Mouse (Mus musculus) erythroblast, embryonic 14.5 days (primary cell): ENCODE measurements around the gene Atpaf2. TPM values are rescaled to one million over a fixed set of nuclear protein-coding genes. Genes with fewer than 3 reads are reported as not detected.

Source experiments
- H3K27me3 ChIP-seq: 2 replicates; pipeline ENCODE4 v1.6.1; 2012; ENCODE audit warnings: inconsistent platforms; ENCODE audit not compliant: control insufficient read depth
- H3K36me3 ChIP-seq: 2 replicates; pipeline ENCODE4 v1.6.1; 2012; ENCODE audit warnings: mild to moderate bottlenecking, inconsistent platforms; ENCODE audit not compliant: control insufficient read depth
- H3K4me1 ChIP-seq: 2 replicates; pipeline ENCODE4 v1.6.1; 2012; ENCODE audit warnings: inconsistent platforms; ENCODE audit not compliant: control insufficient read depth
- H3K4me3 ChIP-seq: replicated peaks from 2 replicates; pipeline ENCODE3; 2012; ENCODE audit warnings: moderate library complexity, mild to moderate bottlenecking, inconsistent platforms
- H3K9me3 ChIP-seq: 2 replicates; pipeline ENCODE4 v1.6.1; 2012; ENCODE audit warnings: low read length, inconsistent platforms, mixed read lengths; ENCODE audit not compliant: control insufficient read depth
- GATA1 ChIP-seq: IDR thresholded peaks from 2 replicates; pipeline ENCODE4 v1.6.1; 2012; ENCODE audit warnings: low read length, inconsistent platforms, mixed read lengths
- TAL1 ChIP-seq: IDR thresholded peaks from 3 replicates; pipeline ENCODE4 v1.6.1; 2012; ENCODE audit warnings: low read length, inconsistent platforms, mixed read lengths
- polyA plus RNA-seq: library from polyadenylated mRNA; stranded (reverse); fragments of >175 nt; gene quantifications from 2 replicates; pipeline ENCODE4 v1.2.3, GENCODE M21; 2012

Atpaf2 gene
- polyA plus RNA-seq, 1 experiment, result 6.1 TPM

DNA sequence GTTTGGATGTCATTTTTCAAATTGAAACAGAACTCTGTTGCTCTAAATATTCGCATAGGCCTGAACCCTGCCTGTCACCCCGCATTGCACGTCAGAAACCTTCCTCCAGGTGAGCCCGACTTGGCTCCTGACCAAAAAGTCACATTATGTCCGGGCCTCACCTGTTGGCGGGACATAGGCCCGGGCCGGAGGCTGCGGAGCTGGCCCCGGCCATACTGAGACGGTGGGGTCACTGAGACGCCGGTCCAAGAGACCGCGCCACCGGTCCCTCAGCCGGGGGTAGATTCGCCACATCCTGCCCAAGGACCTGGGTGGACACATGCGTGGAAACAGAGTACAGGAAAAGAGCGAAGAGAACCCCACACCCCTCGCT lies 1.7 kb downstream of the Atpaf2 start:
- Histone ChIP-seq H3K4me3 (peak overlapping the region; percentile 97), H3K9me3 (no peaks in the 10 kb centered on the region), H3K36me3 (peaks cover 26% of the 10 kb centered on the region), H3K4me1 (peaks cover 50% of the 10 kb centered on the region), H3K27me3 (no peaks in the 10 kb centered on the region)
- no peak for TF ChIP-seq GATA1
- no peak for TF ChIP-seq TAL1

DNA sequence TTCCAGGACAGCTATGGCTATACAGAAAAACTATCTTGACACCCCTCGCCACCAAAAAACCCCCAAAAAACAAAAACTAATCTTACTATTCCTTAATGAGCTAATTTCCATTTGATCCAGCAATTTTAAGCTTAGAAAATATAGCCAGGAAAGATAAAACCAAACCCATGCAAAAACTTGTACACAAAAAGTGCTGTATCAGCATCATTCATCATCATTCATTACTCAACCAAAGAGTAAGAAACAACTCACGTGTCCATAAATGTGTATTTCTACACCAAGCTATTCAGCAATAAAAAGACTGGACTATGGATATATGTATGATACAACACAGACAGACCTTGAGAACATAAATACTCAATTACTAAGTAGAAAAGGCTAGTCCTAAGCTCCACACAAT lies 5.3 kb downstream of the Atpaf2 start:
- Histone ChIP-seq H3K27me3 (no peaks in the 10 kb centered on the region), H3K9me3 (no peaks in the 10 kb centered on the region), H3K36me3 (peaks cover 45% of the 10 kb centered on the region), H3K4me1 (peaks cover 29% of the 10 kb centered on the region), H3K4me3 (no peak overlapping the region)
- TF ChIP-seq GATA1 (no peak), TAL1 (no peak)

DNA sequence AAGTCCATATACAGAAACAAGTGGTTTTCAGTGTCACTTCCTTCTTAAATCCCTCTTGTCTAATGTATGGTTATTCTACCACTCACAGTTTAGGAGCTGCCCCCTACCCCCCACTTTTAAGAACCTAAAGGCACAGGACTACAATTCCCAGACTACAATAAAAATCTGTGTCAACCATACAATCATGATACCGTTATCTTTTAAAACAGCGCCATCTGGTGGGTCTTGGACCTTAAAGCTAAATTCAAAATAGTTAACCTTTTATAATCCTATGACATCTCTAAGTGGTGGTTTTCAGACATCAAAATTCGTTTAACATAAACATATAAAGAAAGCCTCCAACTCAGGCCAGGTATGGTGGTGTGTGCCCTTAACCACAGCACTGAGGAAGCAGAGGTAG lies 6.1 kb downstream of the Atpaf2 start:
- Histone ChIP-seq H3K4me1 (peaks cover 26% of the 10 kb centered on the region), H3K36me3 (peaks cover 52% of the 10 kb centered on the region), H3K27me3 (no peaks in the 10 kb centered on the region), H3K4me3 (no peak overlapping the region), H3K9me3 (no peaks in the 10 kb centered on the region)
- TF ChIP-seq GATA1 (no peak), TAL1 (no peak)

DNA sequence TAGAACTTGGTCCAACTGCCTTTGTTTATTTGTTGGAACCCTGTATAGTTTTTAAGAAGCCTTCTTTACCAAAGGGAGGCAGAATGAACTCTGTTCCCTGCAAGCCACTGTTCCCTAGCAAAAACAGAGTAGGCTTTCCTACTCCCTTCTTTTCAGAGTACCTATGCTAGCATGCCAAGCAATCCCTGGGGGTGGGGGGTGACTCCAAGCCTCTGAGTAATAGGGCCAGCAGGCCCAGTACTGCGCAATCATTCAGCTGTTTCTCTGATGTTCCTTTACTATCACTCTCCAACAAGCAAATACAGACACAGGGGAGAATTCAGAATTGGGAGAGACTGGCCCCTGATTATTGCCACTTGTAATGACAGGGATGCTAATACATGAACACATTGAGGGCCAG lies 11.7 kb downstream of the Atpaf2 start:
- H3K27me3 ChIP-seq, result no peaks in the 10 kb centered on the region
- H3K4me3 ChIP-seq, result no peak overlapping the region
- H3K9me3 ChIP-seq, result no peaks in the 10 kb centered on the region
- TF ChIP-seq TAL1, result no peak
- no peak for TF ChIP-seq GATA1
- H3K36me3 ChIP-seq, result peaks cover 92% of the 10 kb centered on the region
- no peaks in the 10 kb centered on the region for H3K4me1 ChIP-seq

DNA sequence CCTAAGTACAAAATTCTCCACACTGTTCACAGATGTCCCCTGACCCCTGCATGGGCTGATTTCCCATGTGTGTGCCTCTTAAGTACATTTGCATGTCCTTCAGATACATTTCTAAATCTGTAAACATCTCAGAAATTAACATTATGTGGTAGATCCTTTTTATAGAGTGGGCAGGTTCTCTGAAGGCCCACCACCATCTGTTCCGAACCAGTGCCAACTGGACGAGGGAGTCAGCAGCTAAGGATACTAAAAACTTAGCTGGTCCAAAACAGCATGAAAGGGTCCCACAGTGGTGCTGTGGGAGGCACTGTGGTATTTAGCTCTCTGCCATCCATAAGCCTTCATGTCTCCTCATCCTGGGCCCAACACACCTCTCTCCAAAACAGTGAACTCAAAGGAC lies 21.1 kb downstream of the Atpaf2 start:
- Histone ChIP-seq H3K27me3 (no peaks in the 10 kb centered on the region), H3K36me3 (peaks cover 23% of the 10 kb centered on the region), H3K9me3 (no peaks in the 10 kb centered on the region), H3K4me3 (no peak overlapping the region), H3K4me1 (no peaks in the 10 kb centered on the region)
- no peak for TF ChIP-seq GATA1
- TF ChIP-seq TAL1, result no peak

DNA sequence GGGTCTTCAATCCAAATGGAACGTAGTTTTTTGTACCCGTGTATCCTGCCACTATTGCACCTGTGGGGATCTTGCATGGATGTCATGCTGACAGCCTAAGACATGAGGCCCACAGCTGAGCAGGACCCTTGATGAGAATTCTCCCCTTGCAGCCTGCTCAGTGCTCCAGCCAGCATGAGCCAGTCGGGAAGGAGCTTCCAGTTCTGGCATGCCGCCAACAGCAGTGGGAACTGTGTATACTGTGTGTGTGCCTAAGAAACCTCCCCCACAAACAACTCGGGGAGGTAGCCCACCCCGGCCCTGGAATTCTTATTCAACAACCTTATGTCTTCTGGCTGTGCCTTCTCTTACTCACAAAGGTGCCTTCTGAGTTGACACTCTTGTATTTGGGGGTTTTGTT lies 21.7 kb downstream of the Atpaf2 start:
- H3K36me3 ChIP-seq, result peaks cover 17% of the 10 kb centered on the region
- TF ChIP-seq TAL1 (no peak), GATA1 (no peak)
- H3K27me3 ChIP-seq, result no peaks in the 10 kb centered on the region
- no peaks in the 10 kb centered on the region for H3K4me1 ChIP-seq
- H3K9me3 ChIP-seq, result no peaks in the 10 kb centered on the region
- no peak overlapping the region for H3K4me3 ChIP-seq

DNA sequence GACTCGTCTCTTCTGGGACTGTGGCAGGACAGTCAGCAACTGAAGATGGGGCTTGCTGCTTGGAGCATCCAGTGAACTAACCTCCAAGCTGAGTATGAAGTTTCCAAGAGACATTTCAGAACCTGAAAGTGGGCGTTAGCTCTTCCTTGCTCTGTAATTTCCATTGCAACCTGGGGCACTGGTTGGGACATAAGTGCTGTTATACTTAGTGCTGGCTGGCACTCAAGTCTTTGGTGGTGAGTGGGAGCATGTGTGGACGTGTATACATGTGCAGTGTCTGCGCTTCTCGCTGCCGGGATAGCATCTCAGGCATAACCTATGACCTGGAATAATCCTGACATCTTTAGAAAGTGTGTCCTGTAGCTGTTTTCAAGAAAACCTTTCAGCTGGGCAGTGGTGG lies 26.9 kb downstream of the Atpaf2 start:
- H3K4me3 ChIP-seq, result no peak overlapping the region
- H3K9me3 ChIP-seq, result no peaks in the 10 kb centered on the region
- H3K36me3 ChIP-seq, result no peaks in the 10 kb centered on the region
- no peak for TF ChIP-seq TAL1
- no peak for TF ChIP-seq GATA1
- H3K4me1 ChIP-seq, result no peaks in the 10 kb centered on the region
- H3K27me3 ChIP-seq, result no peaks in the 10 kb centered on the region

DNA sequence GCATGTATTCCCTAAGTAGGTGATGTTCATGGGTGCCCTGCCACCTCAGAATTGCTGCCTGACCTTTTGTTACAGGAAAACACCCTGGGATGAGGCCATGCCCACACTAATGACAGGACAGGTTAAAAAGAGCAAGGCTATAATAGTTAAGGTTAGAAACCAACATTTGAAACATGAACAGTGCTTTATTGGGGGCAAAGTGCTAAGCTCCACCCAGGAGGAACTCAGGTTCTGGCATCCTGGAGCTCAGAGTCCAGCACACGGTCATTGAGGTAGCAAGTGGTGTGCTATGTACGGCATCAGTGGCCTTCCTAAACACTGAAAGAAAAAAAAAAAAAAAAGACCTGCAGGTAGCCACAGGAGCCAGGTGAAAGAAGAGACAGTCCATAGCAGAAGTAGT lies 30.3 kb downstream of the Atpaf2 start:
- H3K9me3 ChIP-seq, result no peaks in the 10 kb centered on the region
- no peak for TF ChIP-seq TAL1
- TF ChIP-seq GATA1, result no peak
- H3K27me3 ChIP-seq, result peaks cover 21% of the 10 kb centered on the region
- H3K4me1 ChIP-seq, result no peaks in the 10 kb centered on the region
- no peak overlapping the region for H3K4me3 ChIP-seq
- no peaks in the 10 kb centered on the region for H3K36me3 ChIP-seq

DNA sequence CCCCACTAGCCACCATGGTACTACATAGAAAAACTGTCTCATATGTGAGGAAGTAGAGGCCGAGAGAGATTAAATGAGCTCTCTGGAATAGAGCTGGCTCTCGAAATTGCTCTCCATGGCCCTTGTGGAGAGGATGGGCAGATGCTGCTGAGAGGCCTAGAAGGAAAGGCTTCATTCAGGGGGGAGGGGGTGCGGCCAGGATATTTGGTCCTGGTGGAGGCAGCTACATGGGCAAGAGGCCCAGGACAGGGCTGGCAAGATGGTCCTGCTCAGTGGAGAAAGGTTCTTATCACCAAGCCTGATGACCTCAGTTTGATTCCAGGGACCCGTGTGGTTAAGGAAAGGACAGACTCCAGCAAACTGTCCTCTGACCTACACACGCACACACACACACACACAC lies 32.3 kb downstream of the Atpaf2 start:
- H3K9me3 ChIP-seq, result no peaks in the 10 kb centered on the region
- H3K4me3 ChIP-seq, result no peak overlapping the region
- peaks cover 26% of the 10 kb centered on the region for H3K27me3 ChIP-seq
- H3K36me3 ChIP-seq, result no peaks in the 10 kb centered on the region
- no peaks in the 10 kb centered on the region for H3K4me1 ChIP-seq
- TF ChIP-seq GATA1 (no peak), TAL1 (no peak)

DNA sequence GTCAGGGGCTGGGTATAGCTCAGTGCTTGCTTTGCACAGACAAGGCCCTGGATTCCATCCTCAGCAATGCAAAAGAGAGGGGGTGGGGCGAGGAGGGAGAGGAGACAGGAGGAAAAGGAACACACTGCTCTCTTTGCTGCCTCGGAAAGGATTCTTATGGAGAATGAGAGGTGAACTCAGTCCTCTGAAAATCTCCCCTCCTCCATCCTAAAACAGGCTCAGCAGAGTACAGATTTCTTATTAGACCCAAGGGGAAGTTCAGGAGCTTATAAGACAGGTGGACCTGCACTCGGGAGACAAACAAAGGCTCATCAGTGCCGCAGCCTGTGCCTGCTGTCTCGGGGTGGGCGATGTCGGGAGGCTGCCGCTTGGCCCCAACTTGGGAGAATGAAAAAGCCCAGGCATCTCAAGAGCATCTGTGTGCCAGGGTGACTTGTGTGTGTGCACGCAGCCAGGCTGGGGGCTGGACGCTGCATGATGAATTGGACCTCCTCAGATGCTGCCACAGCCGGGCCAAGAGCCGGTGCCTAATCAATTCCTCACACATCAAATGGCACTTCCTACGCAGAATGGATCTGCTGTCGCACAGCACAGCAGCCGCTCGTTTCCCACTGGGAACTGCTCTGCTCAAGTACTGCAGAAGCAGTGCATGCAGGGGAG lies 33.4 kb downstream of the Atpaf2 start:
- Histone ChIP-seq H3K27me3 (peaks cover 26% of the 10 kb centered on the region), H3K36me3 (no peaks in the 10 kb centered on the region), H3K4me1 (no peaks in the 10 kb centered on the region), H3K4me3 (no peak overlapping the region), H3K9me3 (no peaks in the 10 kb centered on the region)
- TF ChIP-seq TAL1 (no peak), GATA1 (no peak)
